Mouse (Mus musculus) midbrain, embryonic 12.5 days (tissue): ENCODE data around the gene Bmp6. TPM values are rescaled to one million over a fixed set of nuclear protein-coding genes. Genes with fewer than 3 reads are reported as not detected.

ENCODE experiments used
- ATAC-seq: fragments of 200-750 bp; cut with Nextera tagmentation; 2 replicates; pipeline ENCODE4 v1.8.0; 2017; ENCODE audit warnings: low read depth, moderate TSS enrichment, moderate library complexity; ENCODE audit not compliant: low FRiP score
- H3K27ac ChIP-seq: fragments of 300-500 bp; sonication (generic); replicated peaks from 2 replicates; pipeline ENCODE4 v1.5.1; 2016; ENCODE audit warnings: mild to moderate bottlenecking
- H3K27me3 ChIP-seq: fragments of 300-500 bp; sonication (generic); 2 replicates; pipeline ENCODE4 v1.6.1; 2016; ENCODE audit warnings: mild to moderate bottlenecking
- H3K36me3 ChIP-seq: fragments of 300-500 bp; sonication (generic); 2 replicates; pipeline ENCODE4 v1.6.1; 2016
- H3K4me1 ChIP-seq: fragments of 300-500 bp; sonication (generic); 2 replicates; pipeline ENCODE4 v1.6.1; 2016
- H3K4me2 ChIP-seq: fragments of 300-500 bp; sonication (generic); replicated peaks from 2 replicates; pipeline ENCODE4 v1.6.1; 2016; ENCODE audit warnings: mild to moderate bottlenecking, moderate library complexity
- H3K4me3 ChIP-seq: fragments of 300-500 bp; sonication (generic); 2 replicates; pipeline ENCODE4 v1.5.1; 2016; ENCODE audit warnings: mild to moderate bottlenecking
- H3K9ac ChIP-seq: fragments of 300-500 bp; sonication (generic); replicated peaks from 2 replicates; pipeline ENCODE4 v1.6.1; 2016; ENCODE audit warnings: mild to moderate bottlenecking, moderate library complexity
- H3K9me3 ChIP-seq: fragments of 300-500 bp; sonication (generic); 2 replicates; pipeline ENCODE4 v1.6.1; 2016; ENCODE audit warnings: mild to moderate bottlenecking
- WGBS: fragments of 180-500 bp; shearing (Covaris S2); methylation state at CpG from one replicate; pipeline ENCODE4 v1.1.7; 2016; 5-methylcytosine and 5-hydroxymethylcytosine counted together
- polyA plus RNA-seq: library from polyadenylated mRNA; unstranded; fragments of >200 nt; fragmentation: Nextera tagmentation; extraction: Ambion mirVana; gene quantifications from 2 replicates; pipeline ENCODE4 v1.2.1, GENCODE M21; 2016

Gene Bmp6
- polyA plus RNA-seq, 1 experiment from 2014 or later = 2.5 TPM

DNA sequence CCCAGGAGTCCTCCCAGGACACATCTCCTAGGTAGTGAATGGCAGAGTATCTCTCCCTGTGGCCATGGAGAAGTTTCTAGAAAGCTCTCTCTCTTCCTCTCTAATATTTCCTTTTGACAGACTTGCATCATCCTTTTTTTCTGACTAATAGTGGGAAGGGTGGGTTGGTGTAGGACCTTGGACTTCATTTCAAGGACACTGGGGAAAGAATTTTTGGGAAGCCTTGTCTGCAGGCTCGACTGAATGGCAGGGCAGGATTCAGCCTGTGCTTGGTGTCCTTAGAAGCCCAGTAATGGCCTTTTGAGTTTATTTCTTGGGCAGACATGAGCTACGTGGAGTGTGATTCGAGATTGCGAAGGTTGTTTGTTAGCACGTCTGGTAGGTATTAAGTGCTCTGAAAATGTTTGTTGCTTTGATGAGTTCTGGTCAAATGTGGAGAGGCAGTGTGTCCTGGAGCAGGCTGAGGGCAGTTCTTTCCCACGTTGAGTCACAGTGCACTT lies 103.7 kb downstream of the Bmp6 start:
- Histone ChIP-seq H3K27me3 (no peaks in the 10 kb centered on the region), H3K9ac (no peak overlapping the region), H3K4me2 (no peak overlapping the region), H3K4me3 (no peak overlapping the region), H3K9me3 (no peaks in the 10 kb centered on the region), H3K4me1 (no peaks in the 10 kb centered on the region), H3K36me3 (no peaks in the 10 kb centered on the region), H3K27ac (no peak overlapping the region)
- no peak for ATAC-seq
- 85% methylated on average over 6 of the region's 6 CpGs for WGBS

DNA sequence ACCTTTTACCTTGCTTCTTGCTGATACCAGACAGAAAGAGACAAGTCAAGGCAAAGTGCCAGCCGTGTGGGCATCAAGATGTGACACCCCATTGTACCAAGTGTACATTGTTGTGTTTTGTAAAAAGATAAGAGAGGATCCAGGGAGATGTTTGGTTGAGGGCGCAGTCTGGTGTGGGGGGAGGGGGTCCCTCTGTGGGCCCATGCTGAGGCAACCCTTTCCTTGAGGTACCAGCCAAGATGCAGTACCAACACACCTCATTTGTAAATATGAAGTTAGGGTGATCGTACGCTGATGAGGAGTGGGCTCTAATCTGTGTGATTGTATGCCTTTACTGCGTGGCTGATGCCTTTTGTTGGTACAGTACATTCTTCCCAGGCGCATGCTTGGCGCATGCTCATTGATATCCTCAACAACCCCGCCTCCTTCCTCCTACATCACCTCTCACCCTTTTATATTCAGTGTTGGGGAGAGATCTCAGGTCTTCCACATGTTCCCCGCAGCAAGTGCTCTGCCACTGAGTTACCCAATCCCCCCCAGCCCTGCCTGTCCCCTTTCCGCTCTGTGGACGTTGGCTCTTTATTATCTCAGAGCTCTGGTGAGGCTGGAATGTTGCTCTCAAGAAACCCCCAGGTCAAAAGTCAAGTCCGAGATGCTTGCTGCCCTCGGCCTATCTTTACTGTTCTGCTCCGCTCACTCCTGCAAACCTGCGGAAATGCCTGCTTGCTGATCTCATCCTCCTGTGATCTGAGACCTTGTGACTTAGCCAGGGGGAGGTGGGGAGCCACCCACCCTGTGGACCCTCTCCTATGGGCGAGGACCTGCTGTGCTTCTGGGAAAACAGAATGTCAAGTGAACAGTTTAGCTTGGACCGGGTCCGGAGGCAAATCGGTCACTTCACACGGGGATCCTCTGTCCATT lies 105.4 kb downstream of the Bmp6 start:
- Histone ChIP-seq H3K27me3 (no peaks in the 10 kb centered on the region), H3K9me3 (no peaks in the 10 kb centered on the region), H3K9ac (no peak overlapping the region), H3K4me1 (no peaks in the 10 kb centered on the region), H3K27ac (no peak overlapping the region), H3K4me3 (no peak overlapping the region), H3K4me2 (no peak overlapping the region), H3K36me3 (no peaks in the 10 kb centered on the region)
- ATAC-seq = no peak
- WGBS = 70% methylated on average over 20 of the region's 20 CpGs

GRCm38 (mm10) chr13:38451446-38451845 lies 106.5 kb downstream of the Bmp6 start:
- Histone ChIP-seq H3K36me3 (no peaks in the 10 kb centered on the region), H3K27ac (no peak overlapping the region), H3K27me3 (no peaks in the 10 kb centered on the region), H3K9me3 (no peaks in the 10 kb centered on the region), H3K4me2 (no peak overlapping the region), H3K4me1 (no peaks in the 10 kb centered on the region), H3K4me3 (no peak overlapping the region), H3K9ac (no peak overlapping the region)
- 77% methylated on average over 5 of the region's 5 CpGs for WGBS
- ATAC-seq = no peak

GRCm38 (mm10) chr13:38463410-38463809 lies 118.5 kb downstream of the Bmp6 start:
- 68% methylated on average over 1 of the region's 1 CpGs for WGBS
- Histone ChIP-seq H3K9ac (no peak overlapping the region), H3K4me1 (no peaks in the 10 kb centered on the region), H3K9me3 (no peaks in the 10 kb centered on the region), H3K4me2 (no peak overlapping the region), H3K27me3 (no peaks in the 10 kb centered on the region), H3K4me3 (no peak overlapping the region), H3K27ac (no peak overlapping the region), H3K36me3 (no peaks in the 10 kb centered on the region)
- ATAC-seq = no peak

GRCm38 (mm10) chr13:38470882-38471281 lies 126.0 kb downstream of the Bmp6 start:
- no peak overlapping the region for H3K27ac ChIP-seq
- no peak overlapping the region for H3K9ac ChIP-seq
- no peaks in the 10 kb centered on the region for H3K4me1 ChIP-seq
- H3K36me3 ChIP-seq = no peaks in the 10 kb centered on the region
- no peaks in the 10 kb centered on the region for H3K9me3 ChIP-seq
- 90% methylated on average over 5 of the region's 5 CpGs for WGBS
- H3K4me3 ChIP-seq = no peak overlapping the region
- no peak overlapping the region for H3K4me2 ChIP-seq
- H3K27me3 ChIP-seq = no peaks in the 10 kb centered on the region
- no peak for ATAC-seq

DNA sequence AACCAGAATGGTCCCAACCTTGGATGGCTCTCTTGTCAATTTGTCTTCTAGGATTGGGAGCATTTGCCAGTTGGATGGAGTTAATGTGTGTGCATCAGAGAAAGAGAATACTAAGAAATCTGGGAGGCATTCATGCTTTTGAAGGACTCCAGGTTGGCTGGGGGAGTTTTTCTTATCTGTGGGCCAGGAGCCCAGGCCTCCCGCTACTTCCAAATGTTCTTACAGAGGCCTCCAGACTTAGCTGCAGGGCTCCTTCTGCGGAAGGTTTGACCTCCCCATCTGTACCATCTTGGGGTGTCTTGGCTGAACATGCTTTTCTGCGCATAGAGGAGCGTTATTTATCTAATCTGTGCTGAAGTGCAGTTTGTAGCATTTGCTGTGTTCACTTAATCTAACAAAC lies 127.7 kb downstream of the Bmp6 start:
- Histone ChIP-seq H3K36me3 (no peaks in the 10 kb centered on the region), H3K4me2 (no peak overlapping the region), H3K4me1 (peaks cover 3% of the 10 kb centered on the region; the same call in 1 of the 2 replicates), H3K27ac (no peak overlapping the region), H3K4me3 (no peak overlapping the region), H3K9ac (no peak overlapping the region), H3K9me3 (no peaks in the 10 kb centered on the region), H3K27me3 (no peaks in the 10 kb centered on the region)
- whole genome bisulfite sequencing = 95% methylated on average over 4 of the region's 4 CpGs
- ATAC-seq = no peak

DNA sequence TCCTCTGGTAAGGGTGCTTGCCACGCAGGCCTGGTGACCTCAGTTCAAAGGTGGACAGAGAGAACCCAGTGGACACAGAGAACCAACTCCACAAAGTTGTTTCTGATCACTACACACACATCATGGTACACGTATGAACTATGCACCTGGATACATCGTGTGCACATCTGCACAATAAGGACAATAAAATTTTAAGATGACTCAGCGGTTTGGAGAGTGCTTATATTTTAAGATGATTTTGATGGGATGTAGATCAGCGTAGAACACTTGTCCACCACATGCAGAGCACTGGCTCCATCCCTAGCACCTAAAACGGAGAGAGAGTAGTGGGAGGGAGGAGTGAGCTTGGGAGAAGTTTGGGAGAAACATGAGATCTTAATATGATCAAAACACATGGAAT lies 128.6 kb downstream of the Bmp6 start:
- no peak overlapping the region for H3K4me3 ChIP-seq
- peaks cover 3% of the 10 kb centered on the region; the same call in 1 of the 2 replicates for H3K4me1 ChIP-seq
- no peak overlapping the region for H3K9ac ChIP-seq
- WGBS = 86% methylated on average over 6 of the region's 6 CpGs
- H3K9me3 ChIP-seq = no peaks in the 10 kb centered on the region
- H3K27me3 ChIP-seq = no peaks in the 10 kb centered on the region
- H3K27ac ChIP-seq = no peak overlapping the region
- H3K4me2 ChIP-seq = no peak overlapping the region
- no peak for ATAC-seq
- no peaks in the 10 kb centered on the region for H3K36me3 ChIP-seq

- Histone ChIP-seq H3K36me3 (no peaks in the 10 kb centered on the region), H3K4me2 (no peak overlapping the region), H3K27me3 (no peaks in the 10 kb centered on the region), H3K27ac (no peak overlapping the region), H3K9ac (no peak overlapping the region), H3K4me1 (peaks cover 3% of the 10 kb centered on the region; the same call in 1 of the 2 replicates), H3K4me3 (no peak overlapping the region), H3K9me3 (no peaks in the 10 kb centered on the region)
- WGBS = 27% methylated on average over 8 of the region's 8 CpGs
- no peak for ATAC-seq
These were observed 132.0 kb downstream of the Bmp6 start for GRCm38 (mm10) chr13:38476936-38477335.

- H3K4me1 ChIP-seq = peaks cover 3% of the 10 kb centered on the region; the same call in 1 of the 2 replicates
- no peak overlapping the region for H3K4me2 ChIP-seq
- 96% methylated on average over 7 of the region's 7 CpGs for WGBS
- H3K27ac ChIP-seq = no peak overlapping the region
- H3K9me3 ChIP-seq = no peaks in the 10 kb centered on the region
- no peaks in the 10 kb centered on the region for H3K27me3 ChIP-seq
- H3K9ac ChIP-seq = no peak overlapping the region
- H3K4me3 ChIP-seq = no peak overlapping the region
- no peaks in the 10 kb centered on the region for H3K36me3 ChIP-seq
- ATAC-seq = no peak
These were observed 136.1 kb downstream of the Bmp6 start for GRCm38 (mm10) chr13:38481021-38481420.

- Histone ChIP-seq H3K9me3 (no peaks in the 10 kb centered on the region), H3K4me1 (peaks cover 4% of the 10 kb centered on the region), H3K36me3 (no peaks in the 10 kb centered on the region), H3K4me3 (no peak overlapping the region), H3K27ac (no peak overlapping the region), H3K4me2 (no peak overlapping the region), H3K27me3 (peaks cover 3% of the 10 kb centered on the region; the same call in 1 of the 2 replicates), H3K9ac (no peak overlapping the region)
- ATAC-seq = no peak
- WGBS = 85% methylated on average over 5 of the region's 5 CpGs
These were observed 139.8 kb downstream of the Bmp6 start for GRCm38 (mm10) chr13:38484701-38485100.

DNA sequence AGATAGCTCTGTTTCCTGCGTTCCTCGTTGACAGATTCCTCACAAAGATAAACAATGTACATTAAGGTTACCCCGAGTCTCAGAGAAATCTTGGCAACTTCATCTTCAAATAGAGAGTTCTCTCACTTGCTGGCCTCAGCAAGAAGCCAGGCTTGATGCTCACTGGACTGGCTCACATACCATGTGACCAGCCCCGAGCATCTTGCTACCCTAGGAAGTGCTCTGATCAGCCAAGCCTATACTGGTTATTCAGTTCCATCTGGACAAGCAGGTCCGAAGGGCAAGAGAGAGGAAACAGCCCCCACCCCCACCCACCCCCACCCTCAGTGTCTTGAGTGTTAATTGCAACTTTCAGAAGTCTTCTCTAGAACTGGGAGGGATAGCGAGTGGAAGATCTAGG lies 141.9 kb downstream of the Bmp6 start:
- Histone ChIP-seq H3K27me3 (peaks cover 3% of the 10 kb centered on the region; the same call in 1 of the 2 replicates), H3K27ac (no peak overlapping the region), H3K9me3 (no peaks in the 10 kb centered on the region), H3K4me3 (no peak overlapping the region), H3K36me3 (no peaks in the 10 kb centered on the region), H3K4me2 (no peak overlapping the region), H3K4me1 (peaks cover 4% of the 10 kb centered on the region), H3K9ac (no peak overlapping the region)
- ATAC-seq = no peak
- WGBS = 94% methylated on average over 6 of the region's 6 CpGs

GRCm38 (mm10) chr13:38496715-38497114 lies 151.8 kb downstream of the Bmp6 start:
- WGBS = 62% methylated on average over 3 of the region's 3 CpGs
- Histone ChIP-seq H3K27ac (no peak overlapping the region), H3K4me1 (no peaks in the 10 kb centered on the region), H3K4me2 (no peak overlapping the region), H3K9me3 (no peaks in the 10 kb centered on the region), H3K9ac (no peak overlapping the region), H3K4me3 (no peak overlapping the region), H3K27me3 (no peaks in the 10 kb centered on the region), H3K36me3 (peaks cover 20% of the 10 kb centered on the region)
- no peak for ATAC-seq
